Mouse (Mus musculus) ovary, postnatal 36 days (tissue): ENCODE data around the gene Olfr1054.
"Not testable (repeated sequence)": the region's sequence is repeated elsewhere in the genome, so short reads cannot be mapped to it uniquely, and the experiment has no call there.

ENCODE experiments used
- DNase-seq: peaks from one replicate; pipeline ENCODE4 v3.0.0; 2022; ENCODE audit warnings: low spot score, mixed read lengths

Gene Olfr1054

GRCm38 (mm10) chr2:86335333-86335732 lies at the start of gene Olfr1054:
Gene Olfr1054, minus strand, starts transcription at chr2:86335433.
- DNase-seq, result no peak

GRCm38 (mm10) chr2:86378293-86378692 lies 43.1 kb upstream of the Olfr1054 start, which contains the start of gene Olfr1057:
Gene Olfr1057, minus strand, starts transcription at chr2:86378393.
- no peak for DNase-seq

DNA sequence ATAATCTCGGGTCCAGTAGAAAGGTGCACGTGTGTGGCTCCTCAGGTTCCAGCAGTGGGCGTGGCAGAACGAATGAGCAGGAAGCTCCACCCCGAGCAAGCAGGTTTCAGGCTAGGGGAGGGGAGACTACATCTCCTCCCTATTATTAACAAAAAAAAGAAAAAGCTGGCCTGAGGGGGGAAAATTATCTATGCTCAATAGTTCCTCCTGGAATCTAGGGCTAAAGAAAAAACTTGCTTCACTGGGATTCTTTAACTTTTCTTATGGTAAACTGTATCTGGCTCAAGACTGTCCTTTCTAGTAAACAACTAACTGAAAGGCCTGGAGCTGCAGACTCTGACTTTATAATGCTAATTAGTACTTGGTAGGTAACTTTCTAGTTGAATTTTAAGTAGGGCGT lies 31.1 kb upstream of the Olfr1054 start:
- DNase-seq, result not testable (repeated sequence)

GRCm38 (mm10) chr2:86362369-86362768 lies 27.1 kb upstream of the Olfr1054 start, which contains the start of gene Olfr1056:
Gene Olfr1056, minus strand, starts transcription at chr2:86362469.
- no peak for DNase-seq

GRCm38 (mm10) chr2:86351751-86352150 lies 16.5 kb upstream of the Olfr1054 start:
- not testable (repeated sequence) for DNase-seq

DNA sequence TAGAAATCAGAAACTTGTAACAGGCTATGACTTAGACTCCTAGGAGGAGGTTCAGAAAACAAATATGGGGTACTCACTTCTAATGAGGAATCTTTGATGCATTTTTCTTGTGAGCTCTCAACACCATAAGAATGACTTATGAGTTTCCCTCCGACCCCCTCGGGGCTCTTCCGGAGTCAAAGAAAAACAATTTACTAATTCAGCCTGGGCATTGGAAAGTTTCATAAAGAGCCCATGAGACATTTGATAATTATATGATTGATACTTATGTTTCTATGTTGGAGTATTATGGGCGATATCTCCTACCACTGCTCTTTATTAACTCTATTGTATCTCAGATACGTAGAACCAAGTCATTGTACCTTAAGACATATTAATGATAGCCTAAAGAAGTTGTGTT lies 15.0 kb upstream of the Olfr1054 start, which contains the start of gene Olfr1055:
Gene Olfr1055 (minus strand): TSS at position 101 of the 400 bp plus-strand sequence.
- no peak for DNase-seq

DNA sequence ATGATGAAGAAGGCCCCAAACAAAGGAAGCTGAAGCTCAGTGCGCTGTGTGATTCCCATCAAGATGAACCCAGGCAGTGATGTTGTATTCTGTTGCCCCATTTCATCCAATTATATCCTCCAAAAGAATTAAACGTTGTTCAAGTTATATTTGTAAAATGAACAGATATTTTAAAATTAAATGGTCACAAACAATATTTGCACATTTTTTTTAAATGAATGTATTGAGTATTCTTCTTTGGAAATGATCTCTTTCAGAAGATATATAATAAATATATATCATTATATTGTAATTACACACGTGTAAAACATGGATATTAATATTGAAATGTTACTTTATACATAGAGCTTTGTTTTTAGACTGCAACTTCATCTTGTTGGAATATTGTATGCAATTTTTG lies 20.0 kb downstream of the Olfr1054 start, which contains the start of gene Olfr1053:
Gene Olfr1053 (minus strand): TSS at position 101 of the 400 bp plus-strand sequence.
- no peak for DNase-seq

DNA sequence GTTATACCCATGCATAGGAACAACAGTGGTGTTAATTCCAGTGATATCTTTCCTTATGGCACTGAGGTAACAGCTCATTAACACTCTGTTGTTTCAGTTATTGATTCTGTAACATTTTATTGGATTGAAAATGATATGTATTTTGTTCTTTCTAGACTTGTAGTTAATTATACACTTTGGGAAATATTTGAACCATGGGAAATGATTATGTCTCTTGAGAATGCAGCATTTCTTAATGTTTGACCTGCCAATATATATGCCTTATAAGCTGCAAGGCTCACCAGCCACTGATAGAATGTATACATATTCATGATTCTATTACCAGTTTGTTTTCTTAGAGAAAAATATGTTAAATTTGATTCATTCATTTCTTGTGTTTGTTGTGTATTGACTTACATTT lies 43.1 kb downstream of the Olfr1054 start, which contains the start of gene Olfr1052:
Gene Olfr1052 (plus strand): TSS at position 301 of the 400 bp plus-strand sequence.
- no peak for DNase-seq
